Mouse (Mus musculus) cerebellum, adult 2 months (tissue): ENCODE measurements around the gene Ankrd50. TPM values are rescaled to one million over a fixed set of nuclear protein-coding genes. Genes with fewer than 3 reads are reported as not detected.

Experiments
- DNase-seq, 2 experiments: peaks; one replicate each; pipeline ENCODE4 v3.0.0; 2021
- H3K27ac ChIP-seq: fragments of 200-500 bp; 2 replicates; pipeline ENCODE4 v1.5.1; 2012; ENCODE audit warnings: low read length, control low read depth, inconsistent platforms; ENCODE audit not compliant: insufficient read depth
- H3K27me3 ChIP-seq: fragments of 200-500 bp; 2 replicates; pipeline ENCODE4 v1.6.1; 2012; ENCODE audit warnings: inconsistent platforms, mild to moderate bottlenecking, low read length, moderate library complexity; ENCODE audit not compliant: control insufficient read depth, insufficient read depth
- H3K4me1 ChIP-seq: fragments of 200-500 bp; 2 replicates; pipeline ENCODE4 v1.6.1; 2011; ENCODE audit warnings: low read length; ENCODE audit not compliant: control insufficient read depth, insufficient read depth
- H3K4me3 ChIP-seq: fragments of 200-500 bp; replicated peaks from 2 replicates; pipeline ENCODE3; 2011; ENCODE audit warnings: mild to moderate bottlenecking, low read depth, low read length, control low read depth; ENCODE audit not compliant: insufficient read depth
- CTCF ChIP-seq: fragments of 200-500 bp; IDR thresholded peaks from 2 replicates; pipeline ENCODE4 v1.5.1; 2011; ENCODE audit warnings: low read depth, mild to moderate bottlenecking, control low read depth, low read length, moderate library complexity, borderline replicate concordance; ENCODE audit not compliant: insufficient read depth
- POLR2A ChIP-seq: fragments of 200-500 bp; IDR thresholded peaks from 2 replicates; pipeline ENCODE4 v1.6.1; 2011; ENCODE audit warnings: low read length, control low read depth, borderline replicate concordance; ENCODE audit not compliant: insufficient read depth
- WGBS: fragments of 180-500 bp; shearing (Covaris S2); methylation state at CpG from one replicate; pipeline ENCODE4 v1.1.7; 2018; 5-methylcytosine and 5-hydroxymethylcytosine counted together
- polyA plus RNA-seq: library from polyadenylated mRNA; depleted of rRNA; stranded (reverse); fragments of >200 nt; gene quantifications from 2 replicates; pipeline ENCODE4 v1.2.3, GENCODE M21; 2012

Ankrd50 gene
- polyA plus RNA-seq, 1 experiment = 39.5 TPM

DNA sequence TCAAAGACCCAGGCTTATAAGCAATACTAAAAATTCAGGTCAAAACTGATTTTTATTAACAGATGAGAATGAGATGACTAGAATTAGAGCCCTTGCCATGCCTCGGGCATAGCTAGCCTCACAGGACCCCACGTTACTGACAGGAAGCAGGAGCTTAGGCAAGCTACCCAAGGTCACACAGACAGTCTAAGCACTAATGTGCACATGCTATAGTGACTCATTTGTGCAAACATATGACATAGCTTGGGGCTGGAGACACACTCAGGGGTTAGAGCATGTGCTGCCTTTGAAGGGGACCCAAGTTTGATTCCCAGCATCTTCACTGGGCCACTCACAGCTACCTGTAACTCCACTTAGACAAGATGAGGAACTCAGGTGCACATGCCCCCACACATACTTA is 22.9 kb downstream of the Ankrd50 start:
- TF ChIP-seq CTCF (no peak), POLR2A (no peak)
- no peak overlapping the region for H3K27ac ChIP-seq
- 89% methylated on average over 2 of the region's 2 CpGs for WGBS
- no peak overlapping the region for H3K4me3 ChIP-seq
- peaks cover 14% of the 10 kb centered on the region for H3K4me1 ChIP-seq
- DNase-seq = no peak
- H3K27me3 ChIP-seq = no peaks in the 10 kb centered on the region

DNA sequence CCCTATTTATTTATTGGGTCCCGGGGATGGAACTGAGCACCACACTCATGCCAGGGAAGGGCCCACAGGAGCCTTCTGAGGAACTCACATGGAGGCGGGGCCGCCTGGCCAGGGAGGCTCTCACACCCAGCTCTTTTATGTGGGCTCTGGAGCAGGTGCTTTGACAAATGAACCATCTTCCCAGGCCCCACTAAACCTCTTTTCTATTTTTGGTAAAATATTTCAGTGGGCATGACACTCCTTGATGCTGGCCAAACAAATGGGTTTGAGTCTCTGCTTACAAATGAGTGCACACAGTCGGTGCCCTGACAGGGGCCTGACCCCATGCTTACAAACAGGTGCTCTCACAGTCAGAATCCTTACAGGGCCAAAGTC is 24.4 kb downstream of the Ankrd50 start:
- TF ChIP-seq POLR2A = no peak
- TF ChIP-seq CTCF = no peak
- Histone ChIP-seq H3K27me3 (no peaks in the 10 kb centered on the region), H3K4me3 (no peak overlapping the region), H3K4me1 (peaks cover 16% of the 10 kb centered on the region), H3K27ac (no peak overlapping the region)
- WGBS = 68% methylated on average over 4 of the region's 4 CpGs
- DNase-seq = no peak

DNA sequence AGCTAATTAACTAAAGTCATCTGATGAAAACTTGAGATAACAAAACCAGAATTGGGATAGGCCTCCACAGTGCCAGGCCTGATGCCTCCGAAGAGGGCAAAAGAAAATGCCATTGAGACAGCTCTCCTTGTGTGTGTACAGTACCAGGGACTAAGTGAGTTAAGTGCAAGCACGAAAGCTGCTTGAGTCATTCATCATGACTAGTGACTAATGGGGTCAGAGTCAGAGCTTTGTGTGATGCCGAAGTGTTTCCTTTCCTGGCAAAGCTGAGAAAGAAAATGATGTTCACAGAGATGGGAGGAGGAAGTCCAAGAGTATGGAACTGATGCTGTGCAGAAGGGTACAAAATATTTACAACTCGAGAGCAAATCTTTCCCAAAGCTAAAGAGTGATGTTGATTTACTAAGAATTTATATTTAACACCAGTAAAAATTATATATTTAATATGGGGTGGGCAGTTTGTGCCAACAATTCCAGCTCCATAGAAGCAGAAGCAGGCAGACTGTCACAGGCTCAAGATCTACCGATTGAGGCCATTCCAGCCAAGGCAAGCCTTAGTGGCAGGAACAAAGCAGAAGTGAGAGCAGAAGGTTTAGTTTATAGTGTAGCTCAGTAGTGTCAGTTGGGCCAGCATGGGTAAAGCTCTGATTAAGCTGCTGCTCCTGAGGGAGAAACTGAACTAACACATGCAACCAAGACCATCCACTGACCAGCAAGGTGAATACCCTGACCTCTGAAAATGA is 25.0 kb downstream of the Ankrd50 start:
- no peak overlapping the region for H3K27ac ChIP-seq
- 58% methylated on average over 5 of the region's 5 CpGs for WGBS
- TF ChIP-seq CTCF (no peak), POLR2A (no peak)

DNA sequence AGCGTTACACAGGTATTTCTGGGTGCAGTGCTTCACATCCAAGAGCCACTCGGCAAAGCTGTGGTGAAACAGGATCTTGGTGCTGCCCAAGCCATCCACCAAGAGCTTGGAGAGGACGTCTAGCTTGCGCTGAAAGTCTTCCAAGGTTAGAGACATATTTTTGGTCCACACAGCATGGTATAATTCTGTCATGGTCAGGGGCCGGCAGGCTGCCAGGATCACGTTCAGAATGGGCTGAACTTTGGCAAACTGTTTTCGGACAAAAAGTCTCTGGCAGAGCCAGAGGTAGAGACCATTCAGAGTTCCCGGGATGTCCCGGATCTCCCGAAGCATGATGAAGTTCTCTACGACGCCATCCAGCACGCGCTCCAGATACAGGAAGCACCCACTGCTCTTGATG is 27.6 kb downstream of the Ankrd50 start:
- DNase-seq = peak; percentile 51 to 57
- Histone ChIP-seq H3K27me3 (no peaks in the 10 kb centered on the region), H3K27ac (no peak overlapping the region), H3K4me1 (peaks cover 16% of the 10 kb centered on the region), H3K4me3 (no peak overlapping the region)
- 44% methylated on average over 14 of the region's 14 CpGs for WGBS
- no peak for TF ChIP-seq POLR2A

More for the DNA sequence above, 25.0 kb downstream of the Ankrd50 start:
- DNase-seq = no peak
- H3K4me1 ChIP-seq = peaks cover 16% of the 10 kb centered on the region
- no peaks in the 10 kb centered on the region for H3K27me3 ChIP-seq
- H3K4me3 ChIP-seq = no peak overlapping the region

DNA sequence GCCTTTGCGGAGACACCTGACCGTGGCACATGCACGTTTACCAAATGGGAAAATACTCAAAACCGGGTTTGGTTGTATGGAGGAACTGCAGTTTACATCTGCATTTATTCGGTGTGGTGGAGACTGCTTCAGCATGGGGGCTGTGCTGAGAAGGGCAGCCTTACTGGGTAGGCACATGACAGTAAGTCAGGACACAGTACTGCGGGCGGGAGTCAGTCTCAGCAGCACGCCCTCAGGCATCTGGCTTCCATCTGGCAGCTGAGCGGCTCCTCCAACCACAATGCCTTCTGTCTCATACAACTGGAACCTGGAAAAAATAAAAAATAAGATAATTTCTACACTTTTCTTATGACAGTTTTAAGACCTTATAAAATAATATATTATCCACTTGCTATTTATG is 32.4 kb downstream of the Ankrd50 start:
- no peak for DNase-seq
- Histone ChIP-seq H3K27me3 (no peaks in the 10 kb centered on the region), H3K4me1 (0 out of 2 replicates have a peak, but pooled peaks cover 5% of the 10 kb centered on the region), H3K27ac (no peak overlapping the region), H3K4me3 (no peak overlapping the region)
- WGBS = 84% methylated on average over 9 of the region's 9 CpGs
- TF ChIP-seq POLR2A (no peak), CTCF (no peak)

DNA sequence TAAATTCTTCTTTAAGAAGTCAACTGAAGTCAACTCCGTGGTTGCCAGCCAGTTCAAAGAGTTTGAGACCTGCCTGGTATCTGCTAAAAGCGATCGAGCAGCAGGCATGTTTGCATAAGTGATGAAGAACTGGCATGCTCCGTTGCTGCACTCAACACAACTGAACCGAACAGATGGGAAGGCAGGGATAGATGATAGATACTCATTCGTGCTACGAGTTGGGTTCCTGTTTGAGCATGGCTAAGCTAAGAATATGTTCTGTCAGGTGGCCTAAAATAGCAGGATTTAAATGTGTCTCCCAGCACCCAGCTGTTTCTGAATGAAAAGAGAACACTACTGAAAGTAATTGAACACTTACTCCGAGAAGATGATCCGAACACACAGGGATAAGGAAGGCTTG is 38.1 kb downstream of the Ankrd50 start:
- no peak for DNase-seq
- TF ChIP-seq POLR2A = no peak
- no peak for TF ChIP-seq CTCF

DNA sequence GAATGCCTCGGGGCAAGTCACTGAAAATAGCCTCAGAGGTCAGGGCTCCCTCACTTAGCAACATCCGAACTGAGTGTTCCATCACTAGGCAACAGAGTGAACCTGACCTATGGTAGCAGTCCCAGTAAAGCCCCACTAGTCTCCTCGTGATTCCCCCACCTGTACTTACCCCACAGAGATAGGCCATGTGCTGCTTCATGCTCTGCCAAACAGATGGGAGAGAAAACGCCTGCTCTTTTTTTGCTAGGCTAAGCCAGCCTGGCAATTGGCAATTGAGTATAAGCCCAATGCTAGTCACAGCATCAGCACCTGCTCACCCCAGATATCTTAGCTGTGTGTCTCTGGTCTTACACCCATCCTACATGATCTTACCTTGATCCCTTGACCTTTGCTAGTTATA is 40.8 kb downstream of the Ankrd50 start:
- Histone ChIP-seq H3K4me3 (no peak overlapping the region), H3K27ac (no peak overlapping the region), H3K4me1 (peaks cover 10% of the 10 kb centered on the region), H3K27me3 (no peaks in the 10 kb centered on the region)
- 40% methylated on average over 4 of the region's 4 CpGs for WGBS
- no peak for TF ChIP-seq CTCF
- TF ChIP-seq POLR2A = no peak
- peak; percentile 14 to 35 for DNase-seq

More for the DNA sequence above, 38.1 kb downstream of the Ankrd50 start:
- H3K4me3 ChIP-seq = no peak overlapping the region
- H3K4me1 ChIP-seq = peaks cover 10% of the 10 kb centered on the region
- H3K27ac ChIP-seq = no peak overlapping the region
- WGBS = 65% methylated on average over 9 of the region's 9 CpGs
- no peaks in the 10 kb centered on the region for H3K27me3 ChIP-seq

DNA sequence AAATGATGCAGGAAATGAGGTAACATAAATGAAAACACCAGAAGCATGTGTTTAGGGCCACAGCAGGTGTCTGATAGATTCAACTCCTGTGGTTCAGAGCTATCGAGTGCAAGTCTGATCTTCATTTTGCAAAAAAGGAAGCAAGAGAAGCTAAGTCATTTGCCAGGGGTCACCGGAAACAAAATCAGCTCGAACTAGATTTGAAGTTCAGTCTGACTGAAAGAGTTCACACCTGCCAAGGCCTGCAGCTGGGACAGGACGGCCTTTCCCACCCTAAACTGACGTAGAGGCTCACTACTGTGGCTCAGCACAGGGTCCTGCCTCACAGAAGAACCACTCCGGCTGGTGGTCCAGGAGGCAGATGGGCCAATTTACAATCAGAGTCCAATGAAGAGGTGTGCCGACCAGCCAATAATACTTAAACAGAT is 44.1 kb downstream of the Ankrd50 start:
- no peak overlapping the region for H3K27ac ChIP-seq
- no peak for DNase-seq
- 40% methylated on average over 7 of the region's 7 CpGs for WGBS
- no peaks in the 10 kb centered on the region for H3K27me3 ChIP-seq
- peaks cover 10% of the 10 kb centered on the region for H3K4me1 ChIP-seq
- H3K4me3 ChIP-seq = no peak overlapping the region
- TF ChIP-seq CTCF = no peak
